Mouse (Mus musculus): ENCODE data around the gene Mrps16. TPM values are rescaled to one million over a fixed set of nuclear protein-coding genes. Genes with fewer than 3 reads are reported as not detected.

Gene Mrps16
- polyA plus RNA-seq, 1 experiment, result 63.7 TPM

DNA sequence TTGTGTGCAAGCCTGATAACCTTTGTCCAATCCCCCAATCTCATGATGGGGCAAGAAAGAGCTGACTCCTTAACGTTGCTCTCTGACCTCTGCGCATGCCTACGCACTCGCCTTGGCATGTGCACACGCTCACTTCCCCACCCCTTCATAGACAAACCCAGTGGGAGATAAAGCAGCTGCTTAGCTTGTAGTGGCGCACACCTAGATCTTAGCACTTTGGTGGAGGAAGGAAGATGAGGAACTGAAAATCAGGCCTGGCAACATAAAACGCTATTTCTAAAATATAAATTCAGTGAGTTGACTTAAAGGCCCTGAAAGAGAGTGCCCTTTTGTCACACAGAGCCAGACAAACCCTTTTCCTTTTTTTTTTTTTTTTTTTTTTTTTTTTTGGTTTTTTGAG is 22.6 kb downstream of the Mrps16 start:
- Histone ChIP-seq H3K4me1 (ENCODE audit: control insufficient read depth, insufficient read depth, low read length) (0 out of 2 replicates have a peak, but pooled peaks cover 3% of the 10 kb centered on the region), H3K27me3 (replicated peaks; ENCODE audit: control insufficient read depth, insufficient read depth, low read length) (no peaks in the 10 kb centered on the region), H3K4me3 (ENCODE audit: insufficient read depth, low read depth, low read length) (no peak overlapping the region), H3K27ac (ENCODE audit: insufficient read depth, low read depth, low read length) (no peak overlapping the region), H3K36me3 (ENCODE audit: control insufficient read depth, insufficient read depth, low read length) (no peaks in the 10 kb centered on the region; the same call in 1 of the 2 replicates)
- 87% methylated on average over 7 of the region's 7 CpGs for WGBS
- no peak for DNase-seq
- TF ChIP-seq CTCF (conservative IDR thresholded peaks at IDR 0.05; ENCODE audit: insufficient read depth, insufficient read length, low read depth, low read length) (no peak), POLR2A (IDR thresholded peaks at IDR 0.05; ENCODE audit: low read depth, low read length) (no peak)

DNA sequence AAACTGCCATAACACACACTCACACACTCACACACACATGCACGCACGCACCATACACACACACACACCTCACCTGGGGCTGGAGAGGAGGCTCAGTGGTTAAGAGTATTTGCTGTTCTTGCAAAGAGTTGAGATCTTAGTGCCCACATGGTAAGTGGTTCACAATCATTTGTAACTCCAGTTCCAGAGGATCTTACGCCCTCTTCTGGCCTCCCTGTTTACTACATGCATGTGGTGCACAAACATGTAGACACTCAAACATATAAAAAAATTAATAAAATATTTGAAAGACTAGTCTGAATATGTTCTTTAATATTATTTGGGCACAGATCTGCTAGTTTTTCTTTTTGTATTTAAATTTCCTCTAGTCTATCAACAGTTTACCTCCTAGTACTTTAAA is 25.2 kb downstream of the Mrps16 start:
- no peak overlapping the region for H3K4me3 ChIP-seq (ENCODE audit: insufficient read depth, low read depth, low read length)
- no peaks in the 10 kb centered on the region for H3K27me3 ChIP-seq (replicated peaks; ENCODE audit: control insufficient read depth, insufficient read depth, low read length)
- H3K36me3 ChIP-seq (ENCODE audit: control insufficient read depth, insufficient read depth, low read length), result no peaks in the 10 kb centered on the region; the same call in 1 of the 2 replicates
- no peak for DNase-seq
- no peak overlapping the region for H3K27ac ChIP-seq (ENCODE audit: insufficient read depth, low read depth, low read length)
- no peak for TF ChIP-seq POLR2A (IDR thresholded peaks at IDR 0.05; ENCODE audit: low read depth, low read length)
- TF ChIP-seq CTCF (conservative IDR thresholded peaks at IDR 0.05; ENCODE audit: insufficient read depth, insufficient read length, low read depth, low read length), result no peak
- 98% methylated on average over 3 of the region's 3 CpGs for WGBS
- H3K4me1 ChIP-seq (ENCODE audit: control insufficient read depth, insufficient read depth, low read length), result 0 out of 2 replicates have a peak, but pooled peaks cover 3% of the 10 kb centered on the region

DNA sequence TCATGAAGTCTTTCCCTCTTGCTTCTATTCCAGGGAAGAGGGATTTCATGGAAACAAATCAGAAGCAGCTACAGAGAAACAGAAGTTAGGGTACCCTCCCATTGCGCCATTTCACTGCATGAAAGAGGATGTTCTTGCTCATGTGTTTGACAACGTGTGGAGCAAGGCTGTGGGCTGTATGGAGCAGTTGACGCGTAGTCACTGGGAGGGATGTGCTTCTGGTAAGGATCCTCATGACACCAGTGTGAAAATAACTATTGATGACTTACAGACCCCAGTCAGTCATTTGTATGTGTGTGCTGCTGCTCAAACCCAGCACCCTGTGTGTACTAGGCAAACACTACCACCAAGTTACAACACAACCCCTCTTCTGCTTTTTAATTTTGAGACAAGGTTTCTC is 30.2 kb downstream of the Mrps16 start:
- H3K4me1 ChIP-seq (ENCODE audit: control insufficient read depth, insufficient read depth, low read length), result no peaks in the 10 kb centered on the region
- no peak for TF ChIP-seq CTCF (conservative IDR thresholded peaks at IDR 0.05; ENCODE audit: insufficient read depth, insufficient read length, low read depth, low read length)
- no peak for TF ChIP-seq POLR2A (IDR thresholded peaks at IDR 0.05; ENCODE audit: low read depth, low read length)
- WGBS, result 87% methylated on average over 4 of the region's 4 CpGs
- H3K27me3 ChIP-seq (replicated peaks; ENCODE audit: control insufficient read depth, insufficient read depth, low read length), result no peaks in the 10 kb centered on the region
- H3K4me3 ChIP-seq (ENCODE audit: insufficient read depth, low read depth, low read length), result no peak overlapping the region
- peaks cover 6% of the 10 kb centered on the region for H3K36me3 ChIP-seq (ENCODE audit: control insufficient read depth, insufficient read depth, low read length)
- H3K27ac ChIP-seq (ENCODE audit: insufficient read depth, low read depth, low read length), result no peak overlapping the region
- no peak for DNase-seq

DNA sequence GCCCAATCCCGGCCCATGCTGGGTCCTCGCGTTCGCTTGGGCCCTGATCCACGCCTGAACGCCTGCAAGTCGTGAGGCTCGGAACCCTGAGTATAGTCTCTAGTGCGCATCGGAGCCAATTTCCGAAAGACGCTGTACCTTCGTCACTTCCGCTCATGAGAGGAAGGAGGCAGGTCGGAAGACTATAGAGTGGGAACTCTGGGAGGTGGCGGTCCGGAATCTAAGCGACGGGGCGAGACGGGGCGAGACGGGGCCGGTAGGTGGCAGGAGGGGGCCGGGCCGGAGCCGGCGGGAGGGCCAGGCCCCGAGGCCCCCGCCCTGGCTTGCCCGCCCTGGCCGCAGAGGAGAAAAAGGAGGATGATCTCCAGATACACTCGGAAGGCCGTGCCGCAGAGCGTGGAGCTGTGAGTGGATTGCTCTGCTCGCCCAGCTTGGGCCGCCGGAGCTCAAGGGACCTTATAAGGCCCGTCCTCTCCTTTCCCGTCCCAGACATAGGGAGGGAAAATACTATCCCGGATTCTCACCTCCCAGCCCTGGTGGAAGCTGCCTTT is 45.4 kb downstream of the Mrps16 start, which contains the start of the genes Ecd and Fam149b:
Gene Ecd (minus strand): TSS at position 131 of the 551 bp plus-strand sequence.
Gene Fam149b (plus strand): TSS at position 172 of the 551 bp plus-strand sequence.
- Histone ChIP-seq H3K4me1 (ENCODE audit: control insufficient read depth, insufficient read depth, low read length) (no peaks in the 10 kb centered on the region; the same call in 1 of the 2 replicates), H3K4me3 (ENCODE audit: insufficient read depth, low read depth, low read length) (peak within 1 kb of the TSS; percentile 79), H3K27me3 (replicated peaks; ENCODE audit: control insufficient read depth, insufficient read depth, low read length) (no peaks in the 10 kb centered on the region), H3K36me3 (ENCODE audit: control insufficient read depth, insufficient read depth, low read length) (no peaks in the 10 kb centered on the region), H3K27ac (ENCODE audit: insufficient read depth, low read depth, low read length) (peak within 1 kb of the TSS; percentile 77)
- under 1% methylated on average over 42 of the region's 42 CpGs for WGBS
- TF ChIP-seq POLR2A (IDR thresholded peaks at IDR 0.05; ENCODE audit: low read depth, low read length), result peak; percentile 32
- TF ChIP-seq CTCF (conservative IDR thresholded peaks at IDR 0.05; ENCODE audit: insufficient read depth, insufficient read length, low read depth, low read length), result peak; percentile 31; the same call in 1 of the 2 replicates
- DNase-seq, result peak; percentile 97

DNA sequence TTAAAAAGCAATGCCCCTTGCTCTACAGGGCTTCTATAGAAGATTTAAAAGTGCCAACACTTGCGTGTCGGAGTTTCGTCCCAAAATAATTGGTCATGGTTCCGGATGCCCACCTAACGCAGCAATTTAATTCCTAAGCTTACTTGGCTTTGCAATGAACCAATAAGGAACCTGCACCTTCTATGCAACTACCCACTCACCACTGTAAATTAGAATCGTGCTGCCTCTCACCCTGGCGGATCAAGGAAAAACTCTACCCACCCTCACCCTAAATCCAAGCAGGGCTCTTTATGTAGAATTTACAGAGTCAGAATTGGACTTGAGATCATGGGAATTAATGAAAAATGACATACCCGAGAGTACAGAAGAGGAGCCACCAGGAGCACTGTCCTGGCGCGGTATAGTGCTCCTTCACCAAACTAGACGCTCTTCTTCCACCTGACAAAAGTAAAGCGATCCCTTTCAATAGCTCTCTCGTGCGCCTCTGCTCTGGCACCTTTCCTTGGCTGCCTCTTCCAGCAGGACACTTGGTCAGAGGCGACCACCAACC is 45.9 kb downstream of the Mrps16 start:
- H3K27ac ChIP-seq (ENCODE audit: insufficient read depth, low read depth, low read length), result peak overlapping the region; percentile 63
- no peaks in the 10 kb centered on the region for H3K27me3 ChIP-seq (replicated peaks; ENCODE audit: control insufficient read depth, insufficient read depth, low read length)
- TF ChIP-seq POLR2A (IDR thresholded peaks at IDR 0.05; ENCODE audit: low read depth, low read length), result no peak
- no peak for TF ChIP-seq CTCF (conservative IDR thresholded peaks at IDR 0.05; ENCODE audit: insufficient read depth, insufficient read length, low read depth, low read length)
- no peak for DNase-seq
- no peaks in the 10 kb centered on the region for H3K36me3 ChIP-seq (ENCODE audit: control insufficient read depth, insufficient read depth, low read length)
- H3K4me1 ChIP-seq (ENCODE audit: control insufficient read depth, insufficient read depth, low read length), result no peaks in the 10 kb centered on the region; the same call in 1 of the 2 replicates
- peak overlapping the region; percentile 79 for H3K4me3 ChIP-seq (ENCODE audit: insufficient read depth, low read depth, low read length)
- WGBS, result 1% methylated on average over 15 of the region's 15 CpGs

DNA sequence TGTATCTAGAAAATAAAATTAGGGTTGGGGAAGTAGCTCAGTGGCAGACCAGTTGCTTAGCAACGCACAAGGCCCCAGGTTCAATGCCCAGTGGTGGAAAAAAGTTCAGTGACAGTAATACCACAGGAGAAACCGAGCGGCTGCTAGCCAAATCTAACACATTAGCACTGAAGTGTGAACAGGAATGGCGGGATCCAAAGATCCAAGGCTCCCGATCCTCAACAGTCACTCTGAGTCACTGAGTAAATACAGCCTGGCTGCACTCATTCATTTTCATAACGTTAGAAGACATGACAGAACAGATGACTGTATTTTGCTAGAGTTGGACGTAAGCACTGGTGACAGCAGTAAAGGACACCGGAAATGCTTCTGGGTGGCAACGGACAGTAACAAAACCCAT is 47.5 kb downstream of the Mrps16 start:
- 73% methylated on average over 9 of the region's 9 CpGs for WGBS
- H3K4me3 ChIP-seq (ENCODE audit: insufficient read depth, low read depth, low read length), result no peak overlapping the region
- no peak overlapping the region for H3K27ac ChIP-seq (ENCODE audit: insufficient read depth, low read depth, low read length)
- H3K4me1 ChIP-seq (ENCODE audit: control insufficient read depth, insufficient read depth, low read length), result no peaks in the 10 kb centered on the region; the same call in 1 of the 2 replicates
- no peaks in the 10 kb centered on the region for H3K27me3 ChIP-seq (replicated peaks; ENCODE audit: control insufficient read depth, insufficient read depth, low read length)
- H3K36me3 ChIP-seq (ENCODE audit: control insufficient read depth, insufficient read depth, low read length), result no peaks in the 10 kb centered on the region
- TF ChIP-seq POLR2A (IDR thresholded peaks at IDR 0.05; ENCODE audit: low read depth, low read length) (no peak), CTCF (conservative IDR thresholded peaks at IDR 0.05; ENCODE audit: insufficient read depth, insufficient read length, low read depth, low read length) (no peak)
- DNase-seq, result no peak

DNA sequence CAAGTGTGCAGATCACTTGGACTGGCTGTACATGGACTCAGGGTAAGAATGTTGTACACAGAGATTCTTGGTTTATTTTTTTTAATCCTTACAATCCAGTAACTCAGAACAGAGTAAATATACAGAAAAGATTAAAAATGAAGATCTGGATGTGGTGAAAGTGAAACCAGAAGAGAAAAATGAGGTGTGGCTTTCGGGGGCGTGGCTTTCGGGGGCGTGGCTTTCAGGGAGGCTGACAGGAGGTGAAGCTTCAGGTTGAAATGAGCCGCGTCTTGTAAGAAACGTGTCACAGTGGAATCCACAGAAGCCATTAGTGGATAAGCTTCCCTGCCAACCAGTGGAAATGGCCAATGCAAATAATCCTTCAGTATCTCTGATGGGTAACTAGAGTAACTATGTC is 52.6 kb downstream of the Mrps16 start:
- Histone ChIP-seq H3K4me3 (ENCODE audit: insufficient read depth, low read depth, low read length) (no peak overlapping the region), H3K36me3 (ENCODE audit: control insufficient read depth, insufficient read depth, low read length) (no peaks in the 10 kb centered on the region), H3K27me3 (replicated peaks; ENCODE audit: control insufficient read depth, insufficient read depth, low read length) (no peaks in the 10 kb centered on the region), H3K27ac (ENCODE audit: insufficient read depth, low read depth, low read length) (no peak overlapping the region), H3K4me1 (ENCODE audit: control insufficient read depth, insufficient read depth, low read length) (no peaks in the 10 kb centered on the region)
- no peak for DNase-seq
- TF ChIP-seq POLR2A (IDR thresholded peaks at IDR 0.05; ENCODE audit: low read depth, low read length) (no peak), CTCF (conservative IDR thresholded peaks at IDR 0.05; ENCODE audit: insufficient read depth, insufficient read length, low read depth, low read length) (no peak)
- 80% methylated on average over 7 of the region's 7 CpGs for WGBS
